Mouse (Mus musculus) forebrain, embryonic 15.5 days (tissue): ENCODE results near the gene Ssbp2. TPM values are rescaled to one million over a fixed set of nuclear protein-coding genes. Genes with fewer than 3 reads are reported as not detected.

Source experiments
- ATAC-seq: fragments of 200-750 bp; cut with Nextera tagmentation; replicated peaks from 2 replicates; pipeline ENCODE4 v1.8.0; 2017; ENCODE audit warnings: mild to moderate bottlenecking, moderate TSS enrichment, moderate library complexity
- H3K27ac ChIP-seq: fragments of 300-500 bp; sonication (generic); replicated peaks from 2 replicates; pipeline ENCODE4 v1.5.1; 2015; ENCODE audit warnings: mild to moderate bottlenecking, inconsistent platforms
- H3K27me3 ChIP-seq: fragments of 300-500 bp; sonication (generic); 2 replicates; pipeline ENCODE4 v1.6.1; 2015; ENCODE audit warnings: inconsistent platforms
- H3K36me3 ChIP-seq: fragments of 300-500 bp; sonication (generic); 2 replicates; pipeline ENCODE4 v1.6.1; 2015; ENCODE audit warnings: mild to moderate bottlenecking, inconsistent platforms
- H3K4me1 ChIP-seq: fragments of 300-500 bp; sonication (generic); 2 replicates; pipeline ENCODE4 v1.6.1; 2015; ENCODE audit warnings: inconsistent platforms
- H3K4me2 ChIP-seq: fragments of 300-500 bp; sonication (generic); replicated peaks from 2 replicates; pipeline ENCODE4 v1.6.1; 2015; ENCODE audit warnings: mild to moderate bottlenecking, inconsistent platforms
- H3K4me3 ChIP-seq: fragments of 300-500 bp; sonication (generic); 2 replicates; pipeline ENCODE4 v1.5.1; 2015; ENCODE audit warnings: mild to moderate bottlenecking, inconsistent platforms
- H3K9ac ChIP-seq: fragments of 300-500 bp; sonication (generic); replicated peaks from 2 replicates; pipeline ENCODE4 v1.6.1; 2015; ENCODE audit warnings: mild to moderate bottlenecking, inconsistent platforms
- H3K9me3 ChIP-seq: fragments of 300-500 bp; sonication (generic); 2 replicates; pipeline ENCODE4 v1.6.1; 2016; ENCODE audit warnings: inconsistent platforms
- WGBS: fragments of 180-500 bp; shearing (Covaris S2); methylation state at CpG from one replicate; pipeline ENCODE4 v1.1.7; 2015; ENCODE audit warnings: mixed read lengths; 5-methylcytosine and 5-hydroxymethylcytosine counted together
- polyA plus RNA-seq: library from polyadenylated mRNA; unstranded; fragments of >200 nt; fragmentation: Nextera tagmentation; extraction: Ambion mirVana; gene quantifications from 2 replicates; pipeline ENCODE4 v1.2.1, GENCODE M21; 2015

The Ssbp2 gene
- polyA plus RNA-seq, 1 experiment from 2014 or later, result 308 TPM

- WGBS, result 95% methylated on average over 4 of the region's 4 CpGs
- no peak for ATAC-seq
- H3K27me3 ChIP-seq, result no peaks in the 10 kb centered on the region
- no peak overlapping the region for H3K4me3 ChIP-seq
- no peak overlapping the region for H3K9ac ChIP-seq
- H3K27ac ChIP-seq, result no peak overlapping the region
- no peak overlapping the region for H3K4me2 ChIP-seq
- no peaks in the 10 kb centered on the region for H3K9me3 ChIP-seq
- no peaks in the 10 kb centered on the region for H3K36me3 ChIP-seq
- H3K4me1 ChIP-seq, result peaks cover 5% of the 10 kb centered on the region; the same call in 1 of the 2 replicates
Observed at GRCm38 (mm10) chr13:91612578-91612977, 152.5 kb downstream of the Ssbp2 start.

GRCm38 (mm10) chr13:91616050-91616449, 156.0 kb downstream of the Ssbp2 start:
- no peaks in the 10 kb centered on the region for H3K9me3 ChIP-seq
- no peak overlapping the region for H3K27ac ChIP-seq
- H3K4me1 ChIP-seq, result peaks cover 5% of the 10 kb centered on the region; the same call in 1 of the 2 replicates
- H3K4me2 ChIP-seq, result no peak overlapping the region
- H3K9ac ChIP-seq, result no peak overlapping the region
- no peak overlapping the region for H3K4me3 ChIP-seq
- H3K27me3 ChIP-seq, result no peaks in the 10 kb centered on the region
- no peaks in the 10 kb centered on the region for H3K36me3 ChIP-seq
- no peak for ATAC-seq
- 62% methylated on average over 3 of the region's 3 CpGs for WGBS

GRCm38 (mm10) chr13:91616876-91617275, 156.8 kb downstream of the Ssbp2 start:
- Histone ChIP-seq H3K4me2 (no peak overlapping the region), H3K27me3 (no peaks in the 10 kb centered on the region), H3K27ac (no peak overlapping the region), H3K9me3 (no peaks in the 10 kb centered on the region), H3K36me3 (no peaks in the 10 kb centered on the region), H3K9ac (no peak overlapping the region), H3K4me1 (peaks cover 5% of the 10 kb centered on the region; the same call in 1 of the 2 replicates), H3K4me3 (no peak overlapping the region)
- ATAC-seq, result no peak
- WGBS, result 92% methylated on average over 5 of the region's 5 CpGs

- H3K9me3 ChIP-seq, result no peaks in the 10 kb centered on the region
- no peak overlapping the region for H3K27ac ChIP-seq
- no peak for ATAC-seq
- no peak overlapping the region for H3K9ac ChIP-seq
- H3K4me2 ChIP-seq, result no peak overlapping the region
- H3K36me3 ChIP-seq, result no peaks in the 10 kb centered on the region
- H3K4me3 ChIP-seq, result no peak overlapping the region
- H3K4me1 ChIP-seq, result peaks cover 5% of the 10 kb centered on the region; the same call in 1 of the 2 replicates
- WGBS, result 61% methylated on average over 1 of the region's 1 CpGs
- no peaks in the 10 kb centered on the region for H3K27me3 ChIP-seq
Observed at GRCm38 (mm10) chr13:91619431-91619830, 159.3 kb downstream of the Ssbp2 start.

- no peak for ATAC-seq
- Histone ChIP-seq H3K9me3 (no peaks in the 10 kb centered on the region), H3K9ac (no peak overlapping the region), H3K4me2 (no peak overlapping the region), H3K27me3 (no peaks in the 10 kb centered on the region), H3K27ac (no peak overlapping the region), H3K4me3 (no peak overlapping the region), H3K4me1 (peaks cover 5% of the 10 kb centered on the region; the same call in 1 of the 2 replicates), H3K36me3 (no peaks in the 10 kb centered on the region)
- WGBS, result 89% methylated on average over 3 of the region's 3 CpGs
Observed at GRCm38 (mm10) chr13:91620541-91620940, 160.5 kb downstream of the Ssbp2 start.

- no peak overlapping the region for H3K27ac ChIP-seq
- H3K9me3 ChIP-seq, result no peaks in the 10 kb centered on the region
- H3K27me3 ChIP-seq, result no peaks in the 10 kb centered on the region
- no peaks in the 10 kb centered on the region for H3K4me1 ChIP-seq
- no peaks in the 10 kb centered on the region for H3K36me3 ChIP-seq
- no peak for ATAC-seq
- no peak overlapping the region for H3K4me2 ChIP-seq
- H3K9ac ChIP-seq, result no peak overlapping the region
- no peak overlapping the region for H3K4me3 ChIP-seq
- 78% methylated on average over 9 of the region's 9 CpGs for WGBS
Observed at GRCm38 (mm10) chr13:91631291-91631799, 171.3 kb downstream of the Ssbp2 start.

- Histone ChIP-seq H3K9me3 (no peaks in the 10 kb centered on the region), H3K4me3 (no peak overlapping the region), H3K36me3 (no peaks in the 10 kb centered on the region), H3K4me2 (no peak overlapping the region), H3K9ac (no peak overlapping the region), H3K4me1 (no peaks in the 10 kb centered on the region), H3K27me3 (no peaks in the 10 kb centered on the region), H3K27ac (no peak overlapping the region)
- 71% methylated on average over 7 of the region's 7 CpGs for WGBS
- 0 out of 2 replicates have a peak, but pooled peaks have one; percentile 24 for ATAC-seq
Observed at GRCm38 (mm10) chr13:91634123-91634522, 174.0 kb downstream of the Ssbp2 start.

- Histone ChIP-seq H3K9me3 (no peaks in the 10 kb centered on the region), H3K9ac (no peak overlapping the region), H3K4me1 (no peaks in the 10 kb centered on the region), H3K36me3 (no peaks in the 10 kb centered on the region), H3K4me3 (no peak overlapping the region), H3K27me3 (no peaks in the 10 kb centered on the region), H3K4me2 (no peak overlapping the region), H3K27ac (no peak overlapping the region)
- 83% methylated on average over 2 of the region's 2 CpGs for WGBS
- no peak for ATAC-seq
Observed at GRCm38 (mm10) chr13:91635957-91636356, 175.9 kb downstream of the Ssbp2 start.

GRCm38 (mm10) chr13:91636814-91637213, 176.7 kb downstream of the Ssbp2 start:
- H3K27me3 ChIP-seq, result no peaks in the 10 kb centered on the region
- no peak overlapping the region for H3K4me3 ChIP-seq
- WGBS, result 17% methylated on average over 5 of the region's 5 CpGs
- no peaks in the 10 kb centered on the region for H3K36me3 ChIP-seq
- ATAC-seq, result peak; percentile 88
- no peaks in the 10 kb centered on the region for H3K9me3 ChIP-seq
- H3K4me1 ChIP-seq, result no peaks in the 10 kb centered on the region
- H3K27ac ChIP-seq, result no peak overlapping the region
- H3K4me2 ChIP-seq, result no peak overlapping the region
- H3K9ac ChIP-seq, result no peak overlapping the region

GRCm38 (mm10) chr13:91638836-91639235, 178.8 kb downstream of the Ssbp2 start:
- H3K9ac ChIP-seq, result no peak overlapping the region
- no peaks in the 10 kb centered on the region for H3K36me3 ChIP-seq
- no peak overlapping the region for H3K27ac ChIP-seq
- 74% methylated on average over 5 of the region's 5 CpGs for WGBS
- no peak overlapping the region for H3K4me3 ChIP-seq
- no peaks in the 10 kb centered on the region for H3K4me1 ChIP-seq
- no peaks in the 10 kb centered on the region for H3K27me3 ChIP-seq
- no peak for ATAC-seq
- no peaks in the 10 kb centered on the region for H3K9me3 ChIP-seq
- no peak overlapping the region for H3K4me2 ChIP-seq

- Histone ChIP-seq H3K9me3 (no peaks in the 10 kb centered on the region), H3K4me3 (no peak overlapping the region), H3K27me3 (no peaks in the 10 kb centered on the region), H3K9ac (no peak overlapping the region), H3K4me1 (no peaks in the 10 kb centered on the region), H3K27ac (0 out of 2 replicates have a peak overlapping the region, but pooled peaks have one; percentile 11), H3K36me3 (0 out of 2 replicates have a peak, but pooled peaks cover 3% of the 10 kb centered on the region), H3K4me2 (no peak overlapping the region)
- 66% methylated on average over 5 of the region's 5 CpGs for WGBS
- no peak for ATAC-seq
Observed at GRCm38 (mm10) chr13:91640219-91640618, 180.1 kb downstream of the Ssbp2 start.

GRCm38 (mm10) chr13:91648240-91648639, 188.2 kb downstream of the Ssbp2 start:
- no peak overlapping the region for H3K27ac ChIP-seq
- H3K4me1 ChIP-seq, result no peaks in the 10 kb centered on the region
- no peak overlapping the region for H3K9ac ChIP-seq
- H3K4me2 ChIP-seq, result no peak overlapping the region
- ATAC-seq, result peak; percentile 87
- H3K4me3 ChIP-seq, result no peak overlapping the region
- 22% methylated on average over 6 of the region's 6 CpGs for WGBS
- H3K27me3 ChIP-seq, result no peaks in the 10 kb centered on the region
- H3K9me3 ChIP-seq, result no peaks in the 10 kb centered on the region
- 0 out of 2 replicates have a peak, but pooled peaks cover 3% of the 10 kb centered on the region for H3K36me3 ChIP-seq

GRCm38 (mm10) chr13:91649926-91650325, 189.8 kb downstream of the Ssbp2 start:
- no peak overlapping the region for H3K9ac ChIP-seq
- H3K9me3 ChIP-seq, result no peaks in the 10 kb centered on the region
- H3K4me2 ChIP-seq, result no peak overlapping the region
- H3K27ac ChIP-seq, result no peak overlapping the region
- WGBS, result 67% methylated on average over 7 of the region's 7 CpGs
- no peaks in the 10 kb centered on the region for H3K4me1 ChIP-seq
- H3K27me3 ChIP-seq, result no peaks in the 10 kb centered on the region
- H3K36me3 ChIP-seq, result no peaks in the 10 kb centered on the region
- no peak for ATAC-seq
- no peak overlapping the region for H3K4me3 ChIP-seq
